Mouse (Mus musculus): ENCODE measurements around the gene Wbp1. TPM values are rescaled to one million over a fixed set of nuclear protein-coding genes. Genes with fewer than 3 reads are reported as not detected.

Wbp1 gene
- polyA plus RNA-seq, 1 experiment: 83.4 TPM

- Histone ChIP-seq H3K4me1 (ENCODE audit: control insufficient read depth, insufficient read depth, insufficient read length) (peaks cover 3% of the 10 kb centered on the region; the same call in 1 of the 2 replicates), H3K4me3 (ENCODE audit: extremely low read depth, insufficient read depth, insufficient read length) (peak overlapping the region; percentile 91), H3K27ac (ENCODE audit: insufficient read depth, low read length) (peak overlapping the region; percentile 94), H3K36me3 (ENCODE audit: control insufficient read depth, insufficient read depth, low read length) (peaks cover 1% of the 10 kb centered on the region), H3K27me3 (ENCODE audit: control insufficient read depth, insufficient read depth, low read length) (0 out of 2 replicates have a peak, but pooled peaks cover 1% of the 10 kb centered on the region)
- DNase-seq (ENCODE audit: low read depth in 1 of 2, low spot score in 2 of 2): peak; percentile 96 to 99
- WGBS: under 1% methylated on average over 46 of the region's 46 CpGs
- TF ChIP-seq CTCF (IDR thresholded peaks at IDR 0.05; ENCODE audit: extremely low read depth, insufficient read depth, insufficient read length, insufficient replicate concordance) (peak; percentile 67), POLR2A (IDR thresholded peaks at IDR 0.05; ENCODE audit: low read depth, low read length) (0 out of 2 replicates have a peak, but pooled peaks have one; percentile 3)
Observed at GRCm38 (mm10) chr6:83078324-83078858, 43.0 kb downstream of the Wbp1 start.

- WGBS: under 1% methylated on average over 54 of the region's 54 CpGs
- no peak for TF ChIP-seq POLR2A (IDR thresholded peaks at IDR 0.05; ENCODE audit: low read depth, low read length)
- TF ChIP-seq CTCF (IDR thresholded peaks at IDR 0.05; ENCODE audit: extremely low read depth, insufficient read depth, insufficient read length, insufficient replicate concordance): no peak
- H3K27me3 ChIP-seq (ENCODE audit: control insufficient read depth, insufficient read depth, low read length): peaks cover 1% of the 10 kb centered on the region; the same call in 1 of the 2 replicates
- H3K27ac ChIP-seq (ENCODE audit: insufficient read depth, low read length): peak within 1 kb of the TSS; percentile 94
- peaks cover 1% of the 10 kb centered on the region for H3K36me3 ChIP-seq (ENCODE audit: control insufficient read depth, insufficient read depth, low read length)
- DNase-seq (ENCODE audit: low read depth in 1 of 2, low spot score in 2 of 2): no peak
- peak within 1 kb of the TSS; percentile 91 for H3K4me3 ChIP-seq (ENCODE audit: extremely low read depth, insufficient read depth, insufficient read length)
- peaks cover 3% of the 10 kb centered on the region; the same call in 1 of the 2 replicates for H3K4me1 ChIP-seq (ENCODE audit: control insufficient read depth, insufficient read depth, insufficient read length)
Observed at GRCm38 (mm10) chr6:83077630-83078323, 43.6 kb downstream of the Wbp1 start, which contains the start of gene Pcgf1. Gene Pcgf1 (plus strand): TSS chr6:83077869.

- H3K27ac ChIP-seq (ENCODE audit: insufficient read depth, low read length): no peak overlapping the region
- H3K4me3 ChIP-seq (ENCODE audit: extremely low read depth, insufficient read depth, insufficient read length): no peak overlapping the region
- no peak for DNase-seq (ENCODE audit: low read depth in 1 of 2, low spot score in 2 of 2)
- WGBS: 18% methylated on average over 2 of the region's 2 CpGs
- H3K36me3 ChIP-seq (ENCODE audit: control insufficient read depth, insufficient read depth, low read length): no peaks in the 10 kb centered on the region; the same call in 1 of the 2 replicates
- TF ChIP-seq POLR2A (IDR thresholded peaks at IDR 0.05; ENCODE audit: low read depth, low read length) (no peak), CTCF (IDR thresholded peaks at IDR 0.05; ENCODE audit: extremely low read depth, insufficient read depth, insufficient read length, insufficient replicate concordance) (no peak)
- H3K4me1 ChIP-seq (ENCODE audit: control insufficient read depth, insufficient read depth, insufficient read length): peaks cover 14% of the 10 kb centered on the region
- H3K27me3 ChIP-seq (ENCODE audit: control insufficient read depth, insufficient read depth, low read length): peaks cover 18% of the 10 kb centered on the region
Observed at GRCm38 (mm10) chr6:83074979-83075378, 46.4 kb downstream of the Wbp1 start.

GRCm38 (mm10) chr6:83071220-83071619 lies 50.1 kb downstream of the Wbp1 start:
- no peak for DNase-seq (ENCODE audit: low read depth in 1 of 2, low spot score in 2 of 2)
- no peaks in the 10 kb centered on the region for H3K36me3 ChIP-seq (ENCODE audit: control insufficient read depth, insufficient read depth, low read length)
- no peak for TF ChIP-seq CTCF (IDR thresholded peaks at IDR 0.05; ENCODE audit: extremely low read depth, insufficient read depth, insufficient read length, insufficient replicate concordance)
- TF ChIP-seq POLR2A (IDR thresholded peaks at IDR 0.05; ENCODE audit: low read depth, low read length): no peak
- peaks cover 26% of the 10 kb centered on the region for H3K4me1 ChIP-seq (ENCODE audit: control insufficient read depth, insufficient read depth, insufficient read length)
- no peak overlapping the region for H3K27ac ChIP-seq (ENCODE audit: insufficient read depth, low read length)
- 6% methylated on average over 23 of the region's 24 CpGs for WGBS
- no peak overlapping the region for H3K4me3 ChIP-seq (ENCODE audit: extremely low read depth, insufficient read depth, insufficient read length)
- H3K27me3 ChIP-seq (ENCODE audit: control insufficient read depth, insufficient read depth, low read length): peaks cover 33% of the 10 kb centered on the region

- Histone ChIP-seq H3K27me3 (ENCODE audit: control insufficient read depth, insufficient read depth, low read length) (peaks cover 33% of the 10 kb centered on the region), H3K36me3 (ENCODE audit: control insufficient read depth, insufficient read depth, low read length) (no peaks in the 10 kb centered on the region), H3K27ac (ENCODE audit: insufficient read depth, low read length) (no peak overlapping the region), H3K4me1 (ENCODE audit: control insufficient read depth, insufficient read depth, insufficient read length) (peaks cover 26% of the 10 kb centered on the region), H3K4me3 (ENCODE audit: extremely low read depth, insufficient read depth, insufficient read length) (no peak overlapping the region)
- 2% methylated on average over 57 of the region's 58 CpGs for WGBS
- TF ChIP-seq POLR2A (IDR thresholded peaks at IDR 0.05; ENCODE audit: low read depth, low read length) (no peak), CTCF (IDR thresholded peaks at IDR 0.05; ENCODE audit: extremely low read depth, insufficient read depth, insufficient read length, insufficient replicate concordance) (no peak)
- DNase-seq (ENCODE audit: low read depth in 1 of 2, low spot score in 2 of 2): no peak
Observed at GRCm38 (mm10) chr6:83070311-83071219, 50.8 kb downstream of the Wbp1 start.

GRCm38 (mm10) chr6:83070247-83070310 lies 51.3 kb downstream of the Wbp1 start, which contains the start of gene Tlx2:
Gene Tlx2 (minus strand): TSS chr6:83070293.
- no peak within 1 kb of the TSS for H3K27ac ChIP-seq (ENCODE audit: insufficient read depth, low read length)
- H3K27me3 ChIP-seq (ENCODE audit: control insufficient read depth, insufficient read depth, low read length): peaks cover 33% of the 10 kb centered on the region
- no peak for DNase-seq (ENCODE audit: low read depth in 1 of 2, low spot score in 2 of 2)
- H3K4me3 ChIP-seq (ENCODE audit: extremely low read depth, insufficient read depth, insufficient read length): 0 out of 2 replicates have a peak within 1 kb of the TSS, but pooled peaks have one; percentile 3
- H3K36me3 ChIP-seq (ENCODE audit: control insufficient read depth, insufficient read depth, low read length): no peaks in the 10 kb centered on the region
- TF ChIP-seq POLR2A (IDR thresholded peaks at IDR 0.05; ENCODE audit: low read depth, low read length): no peak
- TF ChIP-seq CTCF (IDR thresholded peaks at IDR 0.05; ENCODE audit: extremely low read depth, insufficient read depth, insufficient read length, insufficient replicate concordance): no peak
- H3K4me1 ChIP-seq (ENCODE audit: control insufficient read depth, insufficient read depth, insufficient read length): peaks cover 26% of the 10 kb centered on the region
- WGBS: 1% methylated on average over 10 of the region's 10 CpGs

Measured in spleen, adult 2 months (tissue).